Mouse (Mus musculus) layer of hippocampus, postnatal 14 days (tissue): Measurements from ENCODE around the gene Tmem215. TPM values are rescaled to one million over a fixed set of nuclear protein-coding genes. Genes with fewer than 3 reads are reported as not detected.

Experiments
- total RNA-seq, 2 experiments: library from RNA; stranded (reverse); gene quantifications; 2 replicates each; pipeline ENCODE4 v1.2.3; 2021

The Tmem215 gene
- total RNA-seq, 2 experiments from 2014 or later = 11.5 to 11.8 TPM

Other genes starting within 250 kb of the Tmem215 start
- gene Ddx58, start 232.4 kb upstream of the Tmem215 start, total RNA-seq = 1 to 10 TPM; 3.0 to 4.4 TPM
- 10 to 100 TPM; 12.6 to 14.8 TPM for gene Smim27, start 202.6 kb upstream of the Tmem215 start, total RNA-seq
- gene Topors, start 202.3 kb upstream of the Tmem215 start, total RNA-seq = 10 to 100 TPM; 15.9 to 18.5 TPM
- 100 to 1,000 TPM; 213 to 214 TPM for gene Ndufb6, start 192.8 kb upstream of the Tmem215 start, total RNA-seq
- 10 to 100 TPM; 23.6 to 26.7 TPM for gene Aptx, start 231.0 kb downstream of the Tmem215 start, total RNA-seq
- gene Dnaja1, start 250.0 kb downstream of the Tmem215 start, total RNA-seq = 100 to 1,000 TPM; 326 to 370 TPM